Mouse (Mus musculus) MEL (cell line): Measurements from ENCODE around the gene Nfatc3.

Experiments
- CTCF ChIP-seq, 3 experiments: IDR thresholded peaks in 2 of 3; conservative IDR thresholded peaks in 1 of 3; 2 replicates each; pipeline ENCODE4 v1.5.1; 2011 to 2012; ENCODE audit warnings: low read length in 3 of 3, low read depth in 2 of 3, mild to moderate bottlenecking in 2 of 3, improper control_type of control experiment in 1 of 3, inconsistent platforms in 1 of 3, mixed read lengths in 1 of 3, moderate library complexity in 1 of 3; ENCODE audit not compliant: control insufficient read depth in 1 of 3, insufficient read depth in 1 of 3, poor library complexity in 1 of 3, severe bottlenecking in 1 of 3
- EP300 ChIP-seq, 2 experiments: IDR thresholded peaks; 2 replicates each; pipeline ENCODE4 v1.6.1; 2011; ENCODE audit warnings: improper control_type of control experiment in 2 of 2, low read length in 2 of 2, low read depth in 1 of 2, mild to moderate bottlenecking in 1 of 2
- ETS1 ChIP-seq: IDR thresholded peaks from 2 replicates; pipeline ENCODE4 v1.6.1; 2012; ENCODE audit warnings: low read depth, mild to moderate bottlenecking, inconsistent platforms, low read length, improper control_type of control experiment, moderate library complexity
- GATA1 ChIP-seq: IDR thresholded peaks from 2 replicates; pipeline ENCODE4 v1.6.1; 2011; ENCODE audit warnings: low read depth, low read length, improper control_type of control experiment
- MAX ChIP-seq: IDR thresholded peaks from 2 replicates; pipeline ENCODE4 v1.6.1; 2011; ENCODE audit warnings: low read length, improper control_type of control experiment
- POLR2A ChIP-seq, 2 experiments: IDR thresholded peaks; 2 replicates each; pipeline ENCODE4 v1.6.1; 2011 to 2012; ENCODE audit warnings: low read length in 2 of 2, mild to moderate bottlenecking in 2 of 2, control low read depth in 1 of 2, improper control_type of control experiment in 1 of 2, low read depth in 1 of 2, moderate library complexity in 1 of 2; ENCODE audit not compliant: control insufficient read depth in 1 of 2, insufficient read depth in 1 of 2, poor library complexity in 1 of 2
- POLR2AphosphoS2 ChIP-seq: IDR thresholded peaks from 2 replicates; pipeline ENCODE4 v1.6.1; 2011; ENCODE audit warnings: low read length, improper control_type of control experiment
- USF1 ChIP-seq: IDR thresholded peaks from 2 replicates; pipeline ENCODE4 v1.6.1; 2014; ENCODE audit warnings: low read depth, mild to moderate bottlenecking, inconsistent platforms, low read length, improper control_type of control experiment, moderate library complexity
- ZKSCAN1 ChIP-seq: IDR thresholded peaks from 2 replicates; pipeline ENCODE4 v1.6.1; 2012; ENCODE audit warnings: low read depth, mild to moderate bottlenecking, inconsistent platforms, low read length, improper control_type of control experiment, moderate library complexity
- ZMIZ1 ChIP-seq: IDR thresholded peaks from 2 replicates; pipeline ENCODE4 v1.6.1; 2012; ENCODE audit warnings: low read depth, mild to moderate bottlenecking, inconsistent platforms, low read length, improper control_type of control experiment, moderate library complexity
- ZNF384 ChIP-seq: IDR thresholded peaks from 2 replicates; pipeline ENCODE4 v1.6.1; 2012; ENCODE audit warnings: low read depth, mild to moderate bottlenecking, inconsistent platforms, low read length, improper control_type of control experiment

DNA sequence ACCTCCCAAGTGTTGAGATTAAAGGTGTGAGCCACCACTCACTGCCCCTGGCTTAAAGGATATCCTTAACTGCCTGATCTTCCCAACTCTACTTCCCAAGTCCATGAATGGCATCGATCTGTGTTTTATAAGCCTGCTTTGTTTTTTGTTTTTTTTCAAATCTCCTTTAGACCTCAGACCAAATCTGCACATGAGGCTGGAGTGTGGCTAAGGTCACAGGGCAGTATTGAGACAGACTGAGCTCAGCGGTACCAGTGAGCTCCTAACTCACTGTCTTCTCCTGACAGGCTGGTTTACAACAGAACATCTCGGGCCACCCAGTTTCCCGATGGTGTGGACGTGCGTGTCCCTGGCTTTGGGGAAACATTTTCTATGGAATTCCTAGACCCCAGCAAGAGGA is 101.2 kb downstream of the Nfatc3 start:
- TF ChIP-seq POLR2A (IDR thresholded peaks at IDR 0.05; ENCODE audit: control insufficient read depth in 1 of 2, insufficient read depth in 1 of 2, low read depth in 1 of 2, low read length in 2 of 2, poor library complexity in 1 of 2) (no peak), POLR2AphosphoS2 (no peak), ZMIZ1 (no peak), EP300 (IDR thresholded peaks at IDR 0.05; ENCODE audit: low read depth in 1 of 2, low read length in 2 of 2) (no peak), MAX (no peak), CTCF (IDR thresholded peaks at IDR 0.05 in 2 of 3, conservative IDR thresholded peaks at IDR 0.05 in 1 of 3; ENCODE audit: control insufficient read depth in 1 of 3, insufficient read depth in 1 of 3, low read depth in 2 of 3, low read length in 3 of 3, poor library complexity in 1 of 3, severe bottlenecking in 1 of 3) (no peak), ETS1 (no peak), GATA1 (no peak), ZNF384 (no peak), ZKSCAN1 (no peak), USF1 (no peak)
